Mouse (Mus musculus) heart, embryonic 16.5 days (tissue): ENCODE measurements at regions not wholly inside any gene's neighbourhood (a gene's known extent, or its start where the extent isn't known, plus 50 kb on each side); places are given as distances from the start of the nearest gene placed in this dataset.
A peak's percentile ranks its signal among the peaks of the same experiment; 100 is the strongest.

ENCODE experiments used
- ATAC-seq: fragments of 200-750 bp; cut with Nextera tagmentation; replicated peaks from 2 replicates; pipeline ENCODE4 v1.8.0; 2017; ENCODE audit warnings: moderate number of reproducible peaks; ENCODE audit not compliant: insufficient read depth, low FRiP score; ENCODE audit errors: extremely low read depth
- H3K27ac ChIP-seq: fragments of 300-500 bp; sonication (generic); 2 replicates; pipeline ENCODE4 v1.5.1; 2014; ENCODE audit warnings: mild to moderate bottlenecking, low read length, control low read depth, moderate library complexity
- H3K27me3 ChIP-seq: fragments of 300-500 bp; sonication (generic); 2 replicates; pipeline ENCODE4 v1.6.1; 2014; ENCODE audit warnings: low read length, mixed read lengths; ENCODE audit not compliant: control insufficient read depth, insufficient read depth
- H3K36me3 ChIP-seq: fragments of 300-500 bp; sonication (generic); 2 replicates; pipeline ENCODE4 v1.6.1; 2014; ENCODE audit not compliant: control insufficient read depth, insufficient read depth
- H3K4me1 ChIP-seq: fragments of 300-500 bp; sonication (generic); 2 replicates; pipeline ENCODE4 v1.6.1; 2014; ENCODE audit warnings: low read length, mixed read lengths; ENCODE audit not compliant: control insufficient read depth, insufficient read depth
- H3K4me2 ChIP-seq: fragments of 300-500 bp; sonication (generic); 2 replicates; pipeline ENCODE4 v1.6.1; 2014; ENCODE audit warnings: low read depth, mild to moderate bottlenecking, control low read depth, low read length
- H3K4me3 ChIP-seq: fragments of 300-500 bp; sonication (generic); 2 replicates; pipeline ENCODE4 v1.5.1; 2014; ENCODE audit warnings: mild to moderate bottlenecking, control low read depth, low read length
- H3K9ac ChIP-seq: fragments of 300-500 bp; sonication (generic); 2 replicates; pipeline ENCODE4 v1.6.1; 2014; ENCODE audit warnings: low read length, control low read depth
- H3K9me3 ChIP-seq: fragments of 300-500 bp; sonication (generic); replicated peaks from 2 replicates; pipeline ENCODE4 v1.6.1; 2016; ENCODE audit warnings: low read length; ENCODE audit not compliant: control insufficient read depth
- WGBS: fragments of 180-500 bp; shearing (Covaris S2); extraction: QIAGEN DNeasy Blood & Tissue Kit; methylation state at CpG from one replicate; pipeline ENCODE4 v1.1.7; 2014; 5-methylcytosine and 5-hydroxymethylcytosine counted together

DNA sequence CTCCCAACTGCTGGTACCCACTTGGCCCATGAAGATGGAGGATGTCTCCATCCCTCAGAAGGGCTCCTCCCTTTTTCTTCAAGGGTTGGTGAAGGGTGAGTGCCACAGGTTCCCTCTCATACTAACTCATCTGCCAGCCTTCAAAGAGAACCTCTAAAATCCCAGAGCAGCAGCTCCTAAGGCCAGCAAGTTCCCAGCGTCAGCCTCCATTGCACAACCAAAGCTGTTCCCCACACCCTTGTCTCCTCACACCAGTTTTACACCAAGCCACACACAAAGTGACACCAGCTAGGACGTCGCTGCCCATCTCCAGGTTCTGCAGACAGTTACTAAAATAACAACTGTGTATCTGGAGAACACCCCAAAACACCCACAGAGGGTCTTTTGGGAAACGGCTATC lies 198.9 kb upstream of the Sulf2 start:
- Histone ChIP-seq H3K4me3 (no peak overlapping the region), H3K9me3 (no peaks in the 10 kb centered on the region), H3K4me1 (peaks cover 11% of the 10 kb centered on the region), H3K36me3 (no peaks in the 10 kb centered on the region), H3K4me2 (no peak overlapping the region), H3K27me3 (no peaks in the 10 kb centered on the region), H3K9ac (no peak overlapping the region), H3K27ac (no peak overlapping the region)
- no peak for ATAC-seq
- 82% methylated on average over 4 of the region's 4 CpGs for WGBS

- no peak for ATAC-seq
- Histone ChIP-seq H3K9me3 (no peaks in the 10 kb centered on the region), H3K9ac (no peak overlapping the region), H3K4me3 (no peak overlapping the region), H3K36me3 (no peaks in the 10 kb centered on the region), H3K4me2 (no peak overlapping the region), H3K27me3 (no peaks in the 10 kb centered on the region), H3K27ac (no peak overlapping the region), H3K4me1 (peaks cover 13% of the 10 kb centered on the region)
- WGBS: 65% methylated on average over 12 of the region's 12 CpGs
Observed at GRCm38 (mm10) chr2:166353447-166354111, 198.1 kb upstream of the Sulf2 start.

DNA sequence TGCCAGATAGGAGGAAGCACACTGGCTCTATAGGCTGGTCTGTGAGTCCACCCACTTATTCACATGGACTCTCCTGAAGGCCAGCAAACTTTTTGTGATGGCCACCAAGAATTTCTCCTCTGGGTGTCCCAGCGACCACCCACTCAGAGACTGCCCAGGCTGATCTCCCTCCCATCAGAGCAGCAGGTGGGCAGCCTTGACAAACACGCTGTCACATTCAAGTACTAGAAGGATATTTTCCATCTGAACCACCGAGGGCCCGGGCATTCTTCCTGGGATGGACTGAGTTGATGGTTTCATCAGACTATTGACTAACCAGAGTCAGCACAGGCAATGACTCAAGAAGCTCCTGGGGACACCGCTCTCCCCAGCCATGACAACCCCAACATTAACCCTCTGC lies 196.5 kb upstream of the Sulf2 start:
- Histone ChIP-seq H3K9ac (no peak overlapping the region), H3K27me3 (no peaks in the 10 kb centered on the region), H3K36me3 (no peaks in the 10 kb centered on the region), H3K4me2 (no peak overlapping the region), H3K4me1 (peaks cover 17% of the 10 kb centered on the region), H3K27ac (no peak overlapping the region), H3K4me3 (no peak overlapping the region), H3K9me3 (no peaks in the 10 kb centered on the region)
- no peak for ATAC-seq
- WGBS: 86% methylated on average over 5 of the region's 5 CpGs

DNA sequence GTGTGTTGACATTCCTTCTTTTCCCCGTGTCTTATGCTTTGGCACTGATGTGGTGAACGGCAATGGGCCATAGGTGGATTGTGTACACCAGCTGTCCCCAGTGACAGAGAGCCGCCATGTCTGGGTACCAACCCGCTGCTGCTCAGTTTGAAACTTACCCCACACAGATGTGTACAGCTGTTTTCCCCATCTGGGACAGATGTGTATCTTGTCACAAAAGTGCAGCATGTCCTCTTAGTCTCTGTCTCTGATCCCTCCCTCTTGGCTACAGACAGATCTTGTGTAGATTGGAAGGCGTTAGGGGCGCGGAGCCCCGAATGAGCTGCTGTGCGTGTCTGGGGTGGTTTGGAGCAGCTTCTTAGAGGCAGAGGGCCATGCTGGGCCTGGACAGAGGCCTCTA lies 196.1 kb upstream of the Sulf2 start:
- no peaks in the 10 kb centered on the region for H3K36me3 ChIP-seq
- no peak overlapping the region for H3K9ac ChIP-seq
- ATAC-seq: no peak
- no peaks in the 10 kb centered on the region for H3K9me3 ChIP-seq
- peaks cover 17% of the 10 kb centered on the region for H3K4me1 ChIP-seq
- H3K4me3 ChIP-seq: no peak overlapping the region
- H3K4me2 ChIP-seq: no peak overlapping the region
- no peak overlapping the region for H3K27ac ChIP-seq
- H3K27me3 ChIP-seq: no peaks in the 10 kb centered on the region
- 88% methylated on average over 9 of the region's 9 CpGs for WGBS

GRCm38 (mm10) chr2:166348654-166349053 lies 193.2 kb upstream of the Sulf2 start:
- Histone ChIP-seq H3K36me3 (no peaks in the 10 kb centered on the region), H3K9ac (no peak overlapping the region; the same call in 1 of the 2 replicates), H3K4me2 (no peak overlapping the region), H3K27ac (no peak overlapping the region), H3K27me3 (no peaks in the 10 kb centered on the region), H3K4me1 (peaks cover 19% of the 10 kb centered on the region), H3K9me3 (no peaks in the 10 kb centered on the region), H3K4me3 (no peak overlapping the region)
- 30% methylated on average over 10 of the region's 10 CpGs for WGBS
- ATAC-seq: no peak

DNA sequence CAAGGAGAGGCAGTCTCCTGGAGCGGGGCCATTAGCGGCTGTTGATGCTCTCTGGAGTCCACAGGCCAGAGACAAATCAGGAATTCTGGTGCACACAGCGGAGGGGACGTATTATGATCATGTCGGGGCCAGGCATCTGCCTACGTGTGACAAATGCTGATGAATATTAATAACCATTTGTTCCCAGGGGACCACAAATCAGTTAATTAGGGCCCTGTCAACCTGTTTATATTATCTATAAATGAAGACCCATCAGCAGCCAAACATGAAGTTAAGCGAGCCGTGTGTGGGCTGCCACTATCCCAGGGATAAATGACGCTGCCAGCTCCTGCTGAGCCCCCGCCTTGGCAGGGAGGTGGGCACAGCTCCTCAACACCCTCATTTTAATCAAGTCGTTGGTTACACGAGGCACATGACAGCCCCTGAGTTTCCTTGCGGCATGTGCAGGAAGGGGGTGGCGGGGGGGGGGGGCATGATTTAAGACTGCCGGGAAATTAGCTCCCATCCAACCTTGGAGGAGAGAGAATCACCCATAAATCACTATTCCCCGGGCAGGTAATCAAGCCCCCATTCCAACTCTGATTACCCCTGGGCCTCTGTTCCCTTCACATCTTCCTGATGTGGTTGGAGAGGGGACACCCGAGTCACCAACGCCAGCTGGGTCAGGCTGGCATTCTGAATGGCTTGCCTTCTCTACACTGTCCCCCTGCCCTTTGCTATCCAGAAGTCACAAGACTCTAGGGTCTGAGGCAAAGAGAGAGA lies 191.1 kb upstream of the Sulf2 start:
- Histone ChIP-seq H3K27ac (no peak overlapping the region), H3K4me2 (no peak overlapping the region), H3K36me3 (no peaks in the 10 kb centered on the region), H3K27me3 (no peaks in the 10 kb centered on the region), H3K4me1 (peaks cover 22% of the 10 kb centered on the region), H3K9me3 (no peaks in the 10 kb centered on the region), H3K4me3 (no peak overlapping the region), H3K9ac (no peak overlapping the region)
- WGBS: 69% methylated on average over 18 of the region's 18 CpGs
- no peak for ATAC-seq

- H3K9ac ChIP-seq: no peak overlapping the region
Observed at GRCm38 (mm10) chr2:166343551-166344340, 188.3 kb upstream of the Sulf2 start.

DNA sequence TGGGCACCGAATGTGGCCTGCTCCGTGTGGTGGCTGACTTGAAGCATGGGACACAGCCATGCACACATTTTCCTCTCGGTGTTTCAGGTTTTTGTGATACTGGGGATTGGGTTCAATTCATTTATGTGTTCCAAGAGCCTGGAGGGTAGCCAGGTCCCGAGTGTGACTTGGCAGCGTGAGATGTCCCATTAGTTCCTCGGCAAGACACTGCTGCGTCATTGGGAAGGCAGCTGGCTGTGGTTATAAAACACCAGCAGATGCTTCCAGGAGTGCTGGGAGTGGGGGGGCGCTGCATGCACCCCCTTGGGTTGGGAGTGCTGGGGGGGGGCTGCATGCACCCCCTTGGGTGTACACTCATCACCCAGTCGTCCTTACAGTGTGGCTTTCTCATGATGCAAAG lies 186.9 kb upstream of the Sulf2 start:
- no peaks in the 10 kb centered on the region for H3K27me3 ChIP-seq
- WGBS: 68% methylated on average over 9 of the region's 9 CpGs
- peaks cover 10% of the 10 kb centered on the region for H3K4me1 ChIP-seq
- no peak for ATAC-seq
- no peaks in the 10 kb centered on the region for H3K9me3 ChIP-seq
- H3K4me2 ChIP-seq: no peak overlapping the region
- no peak overlapping the region for H3K9ac ChIP-seq
- H3K36me3 ChIP-seq: no peaks in the 10 kb centered on the region
- H3K27ac ChIP-seq: 0 out of 2 replicates have a peak overlapping the region, but pooled peaks have one; percentile 2
- H3K4me3 ChIP-seq: no peak overlapping the region

More at GRCm38 (mm10) chr2:166343551-166344340, 188.3 kb upstream of the Sulf2 start:
- H3K36me3 ChIP-seq: no peaks in the 10 kb centered on the region
- H3K27me3 ChIP-seq: no peaks in the 10 kb centered on the region
- H3K27ac ChIP-seq: no peak overlapping the region
- no peaks in the 10 kb centered on the region for H3K9me3 ChIP-seq
- peaks cover 21% of the 10 kb centered on the region for H3K4me1 ChIP-seq
- no peak for ATAC-seq
- WGBS: 45% methylated on average over 10 of the region's 10 CpGs
- H3K4me3 ChIP-seq: no peak overlapping the region
- H3K4me2 ChIP-seq: no peak overlapping the region

- no peak for ATAC-seq
- Histone ChIP-seq H3K27me3 (no peaks in the 10 kb centered on the region), H3K4me3 (no peak overlapping the region), H3K9ac (no peak overlapping the region), H3K27ac (no peak overlapping the region), H3K4me2 (no peak overlapping the region), H3K36me3 (no peaks in the 10 kb centered on the region), H3K4me1 (peaks cover 10% of the 10 kb centered on the region), H3K9me3 (no peaks in the 10 kb centered on the region)
- WGBS: 83% methylated on average over 9 of the region's 9 CpGs
Observed at GRCm38 (mm10) chr2:166340196-166340595, 184.7 kb upstream of the Sulf2 start.
